Mouse (Mus musculus): Measurements from ENCODE around the gene Cysrt1.
"Not testable (repeated sequence)": the region's sequence is repeated elsewhere in the genome, so short reads cannot be mapped to it uniquely, and the experiment has no call there.

Gene Cysrt1

GRCm38 (mm10) chr2:25264851-25265250 is 22.6 kb upstream of the Cysrt1 start:
- DNase-seq (ENCODE audit: low spot score in 2 of 2): no peak

GRCm38 (mm10) chr2:25264286-25264660 is 22.0 kb upstream of the Cysrt1 start:
- DNase-seq (ENCODE audit: low spot score in 2 of 2): no peak

GRCm38 (mm10) chr2:25263623-25264285 is 21.5 kb upstream of the Cysrt1 start:
- DNase-seq (ENCODE audit: low spot score in 2 of 2): no peak

GRCm38 (mm10) chr2:25262795-25263622 is 20.8 kb upstream of the Cysrt1 start:
- DNase-seq (ENCODE audit: low spot score in 2 of 2): no peak

- DNase-seq (ENCODE audit: low spot score in 2 of 2): peak; percentile 90 to 97
Measured at GRCm38 (mm10) chr2:25262291-25262767, 20.1 kb upstream of the Cysrt1 start, which contains the start of gene Tprn. Tprn (plus strand) TSS chr2:25262618.

GRCm38 (mm10) chr2:25261870-25262269 is 19.6 kb upstream of the Cysrt1 start:
- no peak for DNase-seq (ENCODE audit: low spot score in 2 of 2)

- DNase-seq (ENCODE audit: low spot score in 2 of 2): no peak
Measured at GRCm38 (mm10) chr2:25258887-25259286, 16.6 kb upstream of the Cysrt1 start.

- not testable (repeated sequence) for DNase-seq (ENCODE audit: low spot score in 2 of 2)
Measured at GRCm38 (mm10) chr2:25257250-25257649, 15.0 kb upstream of the Cysrt1 start.

GRCm38 (mm10) chr2:25256443-25257109 is 14.3 kb upstream of the Cysrt1 start:
- DNase-seq (ENCODE audit: low spot score in 2 of 2): not testable (repeated sequence)

GRCm38 (mm10) chr2:25255284-25255779 is 13.1 kb upstream of the Cysrt1 start, which contains the start of gene Tmem203:
Tmem203 (plus strand) TSS chr2:25255439.
- peak; percentile 88 to 89 for DNase-seq (ENCODE audit: low spot score in 2 of 2)

GRCm38 (mm10) chr2:25252331-25252730 is 10.1 kb upstream of the Cysrt1 start:
- no peak for DNase-seq (ENCODE audit: low spot score in 2 of 2)

GRCm38 (mm10) chr2:25246183-25247072 is 4.2 kb upstream of the Cysrt1 start, which contains the start of gene AL732309.1:
AL732309.1 (minus strand) TSS chr2:25246863.
- no peak for DNase-seq (ENCODE audit: low spot score in 2 of 2)

- DNase-seq (ENCODE audit: low spot score in 2 of 2): no peak
Measured at GRCm38 (mm10) chr2:25244144-25244543, 1.9 kb upstream of the Cysrt1 start.

GRCm38 (mm10) chr2:25243342-25243741 is 1.1 kb upstream of the Cysrt1 start:
- no peak for DNase-seq (ENCODE audit: low spot score in 2 of 2)

- no peak for DNase-seq (ENCODE audit: low spot score in 2 of 2)
Measured at GRCm38 (mm10) chr2:25241438-25241775, 845 bp downstream of the Cysrt1 start.

GRCm38 (mm10) chr2:25240723-25241437 is 1.4 kb downstream of the Cysrt1 start:
- DNase-seq (ENCODE audit: low spot score in 2 of 2): peak; percentile 71 to 73

GRCm38 (mm10) chr2:25240310-25240709 is 1.9 kb downstream of the Cysrt1 start:
- DNase-seq (ENCODE audit: low spot score in 2 of 2): no peak

- no peak for DNase-seq (ENCODE audit: low spot score in 2 of 2)
Measured at GRCm38 (mm10) chr2:25239766-25240165, 2.5 kb downstream of the Cysrt1 start.

GRCm38 (mm10) chr2:25238106-25238505 is 4.1 kb downstream of the Cysrt1 start:
- no peak for DNase-seq (ENCODE audit: low spot score in 2 of 2)

GRCm38 (mm10) chr2:25237522-25237921 is 4.7 kb downstream of the Cysrt1 start:
- no peak for DNase-seq (ENCODE audit: low spot score in 2 of 2)

Measured in frontal cortex, postnatal 36 days (tissue).